Mouse (Mus musculus) heart, embryonic 14.5 days (tissue): ENCODE data around the gene Togaram2. TPM values are rescaled to one million over a fixed set of nuclear protein-coding genes. Genes with fewer than 3 reads are reported as not detected.

Experiments
- ATAC-seq: fragments of 200-750 bp; cut with Nextera tagmentation; 2 replicates; pipeline ENCODE4 v1.8.0; 2017; ENCODE audit warnings: low read depth, moderate TSS enrichment; ENCODE audit not compliant: insufficient number of reproducible peaks, insufficient read depth, low FRiP score
- H3K27ac ChIP-seq, 2 experiments: fragments of 200-500 bp in 1 of 2; fragments of 300-500 bp in 1 of 2; sonication (generic) in 1 of 2; replicated peaks in 1 of 2; 2 replicates each; pipeline ENCODE4 v1.5.1; 2012 to 2014; ENCODE audit warnings: low read depth in 2 of 2, low read length in 2 of 2, control low read depth in 1 of 2, mild to moderate bottlenecking in 1 of 2, mixed read lengths in 1 of 2; ENCODE audit not compliant: control insufficient read depth in 1 of 2, insufficient read depth in 1 of 2
- H3K27me3 ChIP-seq: fragments of 300-500 bp; sonication (generic); 2 replicates; pipeline ENCODE4 v1.6.1; 2014; ENCODE audit warnings: mild to moderate bottlenecking, low read length, control low read depth; ENCODE audit not compliant: control insufficient read depth, insufficient read depth
- H3K36me3 ChIP-seq: fragments of 300-500 bp; sonication (generic); 2 replicates; pipeline ENCODE4 v1.6.1; 2014; ENCODE audit warnings: mild to moderate bottlenecking, control low read depth, low read length, mixed read lengths; ENCODE audit not compliant: control insufficient read depth, insufficient read depth
- H3K4me1 ChIP-seq, 2 experiments: fragments of 200-500 bp in 1 of 2; fragments of 300-500 bp in 1 of 2; sonication (generic) in 1 of 2; 2 replicates each; pipeline ENCODE4 v1.6.1; 2012 to 2014; ENCODE audit warnings: low read length in 2 of 2, control low read depth in 1 of 2, mixed read lengths in 1 of 2; ENCODE audit not compliant: control insufficient read depth in 2 of 2, insufficient read depth in 2 of 2
- H3K4me2 ChIP-seq: fragments of 300-500 bp; sonication (generic); 2 replicates; pipeline ENCODE4 v1.6.1; 2014; ENCODE audit warnings: mild to moderate bottlenecking, low read length
- H3K4me3 ChIP-seq, 2 experiments: fragments of 200-500 bp in 1 of 2; fragments of 300-500 bp in 1 of 2; sonication (generic) in 1 of 2; 2 replicates each; pipeline ENCODE4 v1.5.1; 2012 to 2014; ENCODE audit warnings: low read length in 2 of 2, mild to moderate bottlenecking in 2 of 2, control low read depth in 1 of 2, low read depth in 1 of 2, moderate library complexity in 1 of 2; ENCODE audit not compliant: control insufficient read depth in 1 of 2, insufficient read depth in 1 of 2
- H3K9ac ChIP-seq: fragments of 300-500 bp; sonication (generic); 2 replicates; pipeline ENCODE4 v1.6.1; 2014; ENCODE audit warnings: mild to moderate bottlenecking, low read length
- H3K9me3 ChIP-seq: fragments of 300-500 bp; sonication (generic); 2 replicates; pipeline ENCODE4 v1.6.1; 2016; ENCODE audit warnings: low read length, control low read depth; ENCODE audit not compliant: control insufficient read depth
- WGBS: fragments of 180-500 bp; shearing (Covaris S2); extraction: QIAGEN DNeasy Blood & Tissue Kit; methylation state at CpG from one replicate; pipeline ENCODE4 v1.1.7; 2014; 5-methylcytosine and 5-hydroxymethylcytosine counted together
- polyA plus RNA-seq: library from polyadenylated mRNA; unstranded; fragments of >200 nt; fragmentation: Nextera tagmentation; extraction: Ambion mirVana; gene quantifications from 2 replicates; pipeline ENCODE4 v1.2.1, GENCODE M21; 2014

Gene Togaram2
- polyA plus RNA-seq, 1 experiment from 2014 or later, result 2.8 TPM

DNA sequence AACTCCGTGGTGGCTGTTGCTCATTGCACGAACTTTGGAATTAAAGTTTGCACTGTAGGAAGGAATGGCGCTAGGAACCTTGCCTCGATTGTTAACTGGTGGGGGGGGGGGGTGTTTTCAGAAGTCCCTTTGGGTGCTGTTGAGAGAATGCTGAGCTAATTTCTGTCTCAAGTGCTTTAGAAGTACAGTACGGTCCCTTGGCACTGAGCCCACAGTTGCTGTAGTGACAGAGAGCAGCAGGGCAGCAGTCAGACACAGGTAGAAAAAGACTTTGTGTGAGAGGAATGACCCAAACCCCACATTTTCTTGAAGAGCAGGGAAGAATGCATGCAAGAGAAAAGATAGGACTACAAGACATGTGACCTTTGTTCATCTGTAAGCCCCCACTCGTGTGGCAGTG lies 39.2 kb downstream of the Togaram2 start:
- Histone ChIP-seq H3K4me3 (no peak overlapping the region), H3K9ac (no peak overlapping the region), H3K9me3 (no peaks in the 10 kb centered on the region), H3K36me3 (no peaks in the 10 kb centered on the region), H3K27ac (peak overlapping the region; percentile 46 to 75), H3K27me3 (no peaks in the 10 kb centered on the region), H3K4me2 (no peak overlapping the region; the same call in 1 of the 2 replicates), H3K4me1 (peaks cover 38 to 41% of the 10 kb centered on the region in 2 experiments)
- WGBS, result 27% methylated on average over 6 of the region's 6 CpGs
- no peak for ATAC-seq

DNA sequence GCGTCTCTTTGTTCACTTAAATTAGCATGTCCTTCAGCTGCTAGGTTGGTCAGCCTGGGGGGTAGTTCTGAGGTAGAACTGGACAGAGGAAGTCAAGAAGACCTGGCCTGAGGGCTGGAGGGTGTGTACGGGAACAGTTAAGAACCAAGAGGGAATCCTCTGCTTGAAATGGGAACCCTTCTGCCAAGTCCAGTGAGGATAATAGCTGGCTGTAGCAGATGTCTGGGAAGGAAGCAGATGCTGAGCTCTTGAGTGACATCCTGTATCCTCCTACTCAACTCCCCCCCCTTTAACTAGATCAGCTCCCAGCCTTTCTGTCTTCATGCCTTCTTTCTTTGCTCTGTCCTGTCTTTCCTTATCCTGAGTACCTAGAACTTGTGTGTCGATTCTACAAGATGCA lies 42.0 kb downstream of the Togaram2 start:
- Histone ChIP-seq H3K4me2 (no peak overlapping the region), H3K27ac (no peak overlapping the region), H3K36me3 (peaks cover 3% of the 10 kb centered on the region; the same call in 1 of the 2 replicates), H3K9me3 (no peaks in the 10 kb centered on the region), H3K4me1 (peaks cover 20 to 33% of the 10 kb centered on the region in 2 experiments), H3K4me3 (no peak overlapping the region), H3K27me3 (no peaks in the 10 kb centered on the region), H3K9ac (no peak overlapping the region)
- WGBS, result 69% methylated on average over 3 of the region's 3 CpGs
- no peak for ATAC-seq

DNA sequence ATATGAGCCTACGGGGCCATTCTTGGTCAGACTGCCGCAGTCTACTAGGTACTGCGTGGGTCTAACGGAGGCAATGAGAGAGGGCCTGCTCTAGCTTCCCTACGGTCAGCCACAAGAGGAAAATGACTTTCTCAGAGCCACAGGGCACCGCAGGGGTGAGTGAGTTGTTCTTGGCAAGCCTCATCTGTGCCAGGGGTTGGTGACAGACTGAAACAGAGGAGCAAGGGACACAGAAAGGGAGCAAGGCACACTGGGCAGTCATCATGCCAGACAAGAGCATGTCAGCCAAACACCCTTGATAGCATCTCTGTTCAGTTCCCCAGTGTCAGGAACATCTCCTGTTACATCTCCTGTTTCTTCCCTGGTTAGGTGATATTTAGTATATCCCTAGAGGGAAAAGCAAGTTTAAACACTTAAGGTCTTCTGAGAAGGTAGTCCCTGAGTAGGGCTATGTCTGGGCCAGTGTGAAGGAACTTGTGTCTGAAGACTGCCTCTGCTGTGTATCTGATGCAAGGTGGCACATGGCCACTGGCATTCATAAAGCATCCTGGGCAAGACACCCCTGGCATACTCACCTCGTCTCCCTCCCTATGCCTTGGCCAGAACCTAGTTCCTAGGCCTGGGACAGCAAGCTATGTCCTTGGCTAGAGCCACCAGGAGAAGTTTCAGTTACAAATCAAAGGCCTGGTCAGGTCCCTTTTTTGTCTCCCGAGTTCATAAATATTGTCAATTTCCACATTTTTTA lies 45.0 kb downstream of the Togaram2 start:
- no peak overlapping the region for H3K27ac ChIP-seq
- WGBS, result 93% methylated on average over 8 of the region's 8 CpGs
- H3K4me3 ChIP-seq, result no peak overlapping the region
- H3K4me1 ChIP-seq, result peaks cover 14 to 26% of the 10 kb centered on the region in 2 experiments
- no peaks in the 10 kb centered on the region for H3K9me3 ChIP-seq
- H3K36me3 ChIP-seq, result peaks cover 3% of the 10 kb centered on the region; the same call in 1 of the 2 replicates
- H3K27me3 ChIP-seq, result no peaks in the 10 kb centered on the region
- no peak for ATAC-seq
- H3K4me2 ChIP-seq, result no peak overlapping the region
- no peak overlapping the region for H3K9ac ChIP-seq

DNA sequence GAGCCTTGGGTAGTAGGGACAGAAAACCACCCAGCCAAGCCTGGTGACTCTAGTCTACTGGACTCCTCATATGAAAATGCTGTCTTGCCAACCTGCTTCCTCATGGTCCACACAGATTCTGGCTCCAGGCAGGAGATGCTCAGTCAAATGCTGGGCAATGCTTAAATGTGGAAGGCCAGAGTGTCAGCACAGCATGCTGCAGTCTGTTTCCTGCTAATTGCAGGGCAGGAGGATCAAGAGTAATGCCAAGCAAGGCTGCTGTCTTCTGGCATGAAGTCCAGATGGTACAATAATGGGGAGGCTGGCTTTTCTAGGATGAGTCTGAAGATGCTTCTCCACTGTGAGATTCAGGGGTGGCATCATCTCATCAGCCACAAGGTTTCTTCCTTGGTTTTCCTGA lies 47.4 kb downstream of the Togaram2 start:
- peak overlapping the region; percentile 95 to 96 for H3K27ac ChIP-seq
- no peaks in the 10 kb centered on the region for H3K27me3 ChIP-seq
- ATAC-seq, result no peak
- peaks cover 3% of the 10 kb centered on the region; the same call in 1 of the 2 replicates for H3K36me3 ChIP-seq
- H3K4me1 ChIP-seq, result peaks cover 12 to 20% of the 10 kb centered on the region in 2 experiments
- peak overlapping the region; percentile 1; the same call in 1 of the 2 replicates for H3K9ac ChIP-seq
- no peak overlapping the region for H3K4me2 ChIP-seq
- H3K9me3 ChIP-seq, result no peaks in the 10 kb centered on the region
- no peak overlapping the region for H3K4me3 ChIP-seq

DNA sequence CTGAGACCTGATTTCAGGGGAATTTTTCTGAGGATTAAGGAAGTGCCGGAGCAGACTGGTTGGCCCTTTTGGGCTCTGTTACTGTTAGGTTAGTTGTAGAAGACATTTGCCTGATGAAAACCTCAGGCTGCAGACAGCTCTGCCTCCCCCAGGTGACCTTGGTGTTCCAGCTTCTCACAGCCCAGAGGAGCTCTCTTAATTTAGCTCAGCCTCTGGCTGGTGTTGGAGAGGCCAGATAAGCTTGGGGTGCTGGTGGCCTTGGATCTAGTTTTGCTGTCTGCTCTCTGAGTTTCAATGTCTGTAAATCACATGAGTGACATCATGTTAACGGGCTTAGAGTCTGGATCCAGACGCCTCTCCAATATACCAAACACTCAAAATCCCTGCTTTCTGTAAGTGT lies 48.0 kb downstream of the Togaram2 start:
- 18% methylated on average over 3 of the region's 3 CpGs for WGBS
- Histone ChIP-seq H3K36me3 (peaks cover 3% of the 10 kb centered on the region; the same call in 1 of the 2 replicates), H3K4me2 (no peak overlapping the region), H3K4me1 (peaks cover 12 to 20% of the 10 kb centered on the region in 2 experiments), H3K27me3 (no peaks in the 10 kb centered on the region), H3K4me3 (no peak overlapping the region), H3K9ac (peak overlapping the region; percentile 1), H3K9me3 (no peaks in the 10 kb centered on the region), H3K27ac (peak overlapping the region; percentile 95 to 96)
- peak; percentile 84 for ATAC-seq

DNA sequence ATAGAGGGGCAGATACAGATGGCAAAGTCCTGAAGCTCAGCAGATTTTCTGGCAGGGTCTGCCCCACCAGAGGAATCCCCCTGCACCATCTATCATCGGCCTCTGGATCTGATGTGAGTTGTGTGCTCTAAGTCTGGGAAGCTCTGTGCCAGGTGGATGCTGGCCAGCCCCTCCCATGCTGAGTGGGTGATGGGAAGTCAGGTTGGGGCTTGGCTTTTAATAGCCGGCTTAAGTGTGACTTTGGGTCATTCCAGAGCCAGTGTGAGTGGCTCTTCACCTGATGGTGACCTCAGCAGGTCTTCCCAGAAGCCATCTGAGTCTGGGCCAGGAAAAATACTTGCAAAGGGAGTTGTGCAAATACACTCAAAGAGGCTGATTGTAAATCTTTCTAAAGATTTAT lies 57.6 kb downstream of the Togaram2 start:
- no peak overlapping the region for H3K4me3 ChIP-seq
- no peaks in the 10 kb centered on the region for H3K27me3 ChIP-seq
- no peak overlapping the region for H3K27ac ChIP-seq
- ATAC-seq, result peak; percentile 55
- no peaks in the 10 kb centered on the region for H3K9me3 ChIP-seq
- H3K36me3 ChIP-seq, result no peaks in the 10 kb centered on the region
- H3K4me1 ChIP-seq, result peaks cover 6 to 8% of the 10 kb centered on the region in 2 experiments; a peak in 3 of 4 replicates
- no peak overlapping the region for H3K9ac ChIP-seq
- WGBS, result 31% methylated on average over 2 of the region's 2 CpGs
- no peak overlapping the region for H3K4me2 ChIP-seq

DNA sequence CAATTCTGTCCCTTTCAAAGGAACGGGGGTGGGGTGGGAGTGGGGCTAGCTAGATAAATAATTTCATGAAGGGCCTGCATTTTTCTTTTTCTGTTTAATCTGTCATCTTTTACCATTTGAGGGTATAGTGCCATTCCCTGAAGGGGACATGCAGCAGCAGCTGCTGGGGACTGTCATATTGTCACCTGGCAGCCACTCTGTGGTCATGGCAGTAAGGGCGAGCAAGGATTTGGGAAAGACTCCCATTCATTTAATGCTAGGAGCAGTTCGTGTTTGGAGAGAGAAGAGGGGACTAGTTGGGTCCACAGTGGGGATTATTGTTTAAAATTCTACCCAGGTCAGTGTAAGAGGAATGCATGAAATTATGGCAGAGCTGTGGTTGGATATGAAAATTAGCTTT lies 63.4 kb downstream of the Togaram2 start:
- no peak overlapping the region for H3K9ac ChIP-seq
- no peak overlapping the region for H3K4me2 ChIP-seq
- WGBS, result 57% methylated on average over 3 of the region's 3 CpGs

More for the DNA sequence above, 63.4 kb downstream of the Togaram2 start:
- Histone ChIP-seq H3K27me3 (no peaks in the 10 kb centered on the region), H3K36me3 (no peaks in the 10 kb centered on the region), H3K4me3 (no peak overlapping the region), H3K4me1 (peaks cover 3 to 6% of the 10 kb centered on the region in 2 experiments; a peak in 2 of 4 replicates), H3K27ac (no peak overlapping the region), H3K9me3 (no peaks in the 10 kb centered on the region)
- ATAC-seq, result no peak
